Mouse (Mus musculus) MEL (cell line): ENCODE data around the gene Syndig1l.

ENCODE experiments used
- CTCF ChIP-seq, 3 experiments: IDR thresholded peaks in 2 of 3; conservative IDR thresholded peaks in 1 of 3; 2 replicates each; pipeline ENCODE4 v1.5.1; 2011 to 2012; ENCODE audit warnings: low read length in 3 of 3, low read depth in 2 of 3, mild to moderate bottlenecking in 2 of 3, improper control_type of control experiment in 1 of 3, inconsistent platforms in 1 of 3, mixed read lengths in 1 of 3, moderate library complexity in 1 of 3; ENCODE audit not compliant: control insufficient read depth in 1 of 3, insufficient read depth in 1 of 3, poor library complexity in 1 of 3, severe bottlenecking in 1 of 3
- GATA1 ChIP-seq: IDR thresholded peaks from 2 replicates; pipeline ENCODE4 v1.6.1; 2011; ENCODE audit warnings: low read depth, low read length, improper control_type of control experiment
- MAX ChIP-seq: IDR thresholded peaks from 2 replicates; pipeline ENCODE4 v1.6.1; 2011; ENCODE audit warnings: low read length, improper control_type of control experiment
- POLR2A ChIP-seq, 2 experiments: IDR thresholded peaks; 2 replicates each; pipeline ENCODE4 v1.6.1; 2011 to 2012; ENCODE audit warnings: low read length in 2 of 2, mild to moderate bottlenecking in 2 of 2, control low read depth in 1 of 2, improper control_type of control experiment in 1 of 2, low read depth in 1 of 2, moderate library complexity in 1 of 2; ENCODE audit not compliant: control insufficient read depth in 1 of 2, insufficient read depth in 1 of 2, poor library complexity in 1 of 2
- ZNF384 ChIP-seq: IDR thresholded peaks from 2 replicates; pipeline ENCODE4 v1.6.1; 2012; ENCODE audit warnings: low read depth, mild to moderate bottlenecking, inconsistent platforms, low read length, improper control_type of control experiment

- TF ChIP-seq MAX (no peak), GATA1 (no peak), POLR2A (IDR thresholded peaks at IDR 0.05; ENCODE audit: control insufficient read depth in 1 of 2, insufficient read depth in 1 of 2, low read depth in 1 of 2, low read length in 2 of 2, poor library complexity in 1 of 2) (no peak), CTCF (IDR thresholded peaks at IDR 0.05 in 2 of 3, conservative IDR thresholded peaks at IDR 0.05 in 1 of 3; ENCODE audit: control insufficient read depth in 1 of 3, insufficient read depth in 1 of 3, low read depth in 2 of 3, low read length in 3 of 3, poor library complexity in 1 of 3, severe bottlenecking in 1 of 3) (no peak), ZNF384 (no peak)
Measured at GRCm38 (mm10) chr12:84689051-84689450, 9.6 kb downstream of the Syndig1l start.
